Mouse (Mus musculus) stomach, postnatal 0 days (tissue): Measurements from ENCODE around the gene Pphln1.
A peak's percentile ranks its signal among the peaks of the same experiment; 100 is the strongest.

Experiments used
- CTCF ChIP-seq: IDR thresholded peaks from 2 replicates; pipeline ENCODE4 v1.5.1; 2016; ENCODE audit warnings: antibody characterized with exemption, low read depth, mild to moderate bottlenecking, moderate library complexity
- EP300 ChIP-seq: optimal IDR thresholded peaks from 2 replicates; pipeline ENCODE3; 2016; ENCODE audit warnings: antibody characterized with exemption

DNA sequence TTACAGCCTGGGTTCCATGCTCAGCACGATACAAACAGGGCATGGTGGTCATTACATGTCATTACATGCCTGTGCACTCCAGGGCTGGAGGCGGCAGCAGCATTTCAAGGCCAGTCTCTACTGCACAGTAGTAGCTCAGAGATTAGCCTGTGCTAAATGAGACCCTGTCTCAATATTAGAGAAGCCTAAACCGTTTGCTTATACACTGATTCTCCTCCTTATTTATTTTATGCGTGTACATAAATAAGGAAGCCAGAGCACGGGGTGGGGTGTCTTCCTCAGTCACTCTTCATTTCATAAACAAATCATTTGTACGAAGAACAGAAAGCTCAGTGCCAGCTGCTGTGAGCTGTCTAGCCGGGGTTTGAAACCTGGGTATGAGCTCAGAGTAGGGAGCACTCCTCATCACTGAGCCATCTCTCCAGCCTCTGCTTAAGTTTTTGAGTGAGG, 86.1 kb downstream of the Pphln1 start:
- TF ChIP-seq CTCF, result peak; percentile 54
- TF ChIP-seq EP300, result no peak
